Mouse (Mus musculus) cerebellum, postnatal 4 days (tissue): ENCODE results near the gene Zfp382.
"Not testable (repeated sequence)": the region's sequence is repeated elsewhere in the genome, so short reads cannot be mapped to it uniquely, and the experiment has no call there.

ENCODE experiments used
- DNase-seq, 2 experiments: peaks; one replicate each; pipeline ENCODE4 v3.0.0; 2022; ENCODE audit warnings: low spot score in 2 of 2, mixed read lengths in 1 of 2

Zfp382 gene

DNA sequence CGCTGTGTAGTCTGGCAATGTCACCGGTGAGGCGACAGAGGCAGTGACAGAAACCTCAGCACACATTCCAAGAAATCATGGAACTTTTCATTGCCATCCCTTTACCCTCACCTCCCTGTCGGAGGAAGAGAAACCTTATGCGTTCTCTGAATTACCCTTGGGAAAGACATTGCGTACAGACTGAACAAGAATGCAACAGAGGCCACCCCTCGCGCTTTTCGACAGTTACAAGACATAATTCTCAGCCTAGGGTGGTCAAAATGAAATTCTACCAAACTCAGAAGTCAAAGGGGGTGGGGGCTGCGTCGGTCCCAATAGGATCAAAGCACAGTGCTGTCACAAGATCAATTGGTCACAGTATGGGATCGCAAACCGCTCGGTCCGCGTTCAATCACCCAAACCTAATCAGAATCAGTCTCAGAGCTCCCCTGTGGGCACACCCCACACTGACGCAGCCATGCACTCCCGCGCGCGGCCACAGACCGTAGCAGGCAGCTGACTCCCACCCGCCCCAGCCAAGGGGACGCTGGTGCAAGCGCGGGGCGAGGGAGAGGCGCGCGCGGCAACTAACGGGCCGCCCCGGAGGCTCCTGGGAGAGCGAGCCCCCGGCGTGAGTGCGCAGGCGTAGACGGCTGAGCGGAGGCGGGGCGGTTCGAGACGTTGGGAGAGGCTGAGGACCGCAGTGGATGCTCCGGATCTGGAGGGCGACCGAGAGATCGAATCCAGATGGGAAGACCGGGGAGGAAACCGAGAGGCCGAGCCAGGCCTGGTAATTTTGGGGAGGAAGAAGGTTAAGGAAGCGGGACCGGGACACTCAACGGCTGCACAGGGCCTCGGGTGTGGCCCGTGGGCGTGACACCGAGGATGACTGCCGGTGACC lies at the start of gene Zfp382:
TSS of gene Zfp382 (plus strand) at position 635 of the 880 bp plus-strand sequence.
- DNase-seq, result peak; percentile 71 to 87

DNA sequence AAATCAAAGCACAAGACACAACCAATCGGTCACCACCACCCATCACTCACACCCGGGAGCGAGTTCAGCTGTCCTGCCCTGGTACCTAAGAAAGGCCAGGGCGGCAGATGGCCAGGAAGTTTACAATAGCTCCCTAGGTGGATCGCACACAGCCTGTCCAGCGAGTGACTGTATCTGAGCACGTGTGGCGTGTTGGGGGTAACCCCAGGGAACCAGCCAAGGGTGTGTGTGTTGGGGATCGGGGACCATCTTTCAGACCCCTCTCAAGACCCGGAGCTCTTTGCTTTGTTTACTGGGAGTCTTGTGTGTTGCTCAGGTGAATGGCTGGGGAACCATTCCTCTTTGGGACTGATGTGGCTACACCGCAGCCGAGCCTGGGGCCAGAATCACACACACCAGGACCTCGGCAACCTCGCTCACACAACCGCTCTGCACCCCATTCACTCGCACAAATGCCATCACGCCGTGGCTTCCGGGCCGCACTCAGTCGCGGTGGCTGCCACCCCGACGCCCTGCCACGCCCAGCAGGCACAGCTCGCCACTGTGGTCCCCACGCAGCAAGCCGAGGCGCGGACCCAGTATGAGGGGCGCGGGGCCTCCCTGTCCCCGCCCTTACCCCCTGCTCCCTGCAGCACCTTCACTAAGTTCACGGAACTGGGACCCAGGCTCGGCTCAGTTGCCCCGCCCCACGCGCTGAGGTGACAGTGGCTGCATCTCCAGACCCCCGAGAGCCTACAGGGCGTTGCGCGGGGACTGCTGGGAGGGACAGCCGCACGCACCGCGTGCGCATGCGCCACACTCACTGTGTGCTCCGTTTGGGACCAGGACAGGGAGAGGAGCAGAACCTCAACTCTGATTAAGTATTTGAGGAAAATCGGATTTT lies 49.4 kb upstream of the Zfp382 start, which contains the start of gene Zfp82:
TSS of gene Zfp82 (minus strand) at position 755 of the 883 bp plus-strand sequence.
- peak; percentile 67 to 77 for DNase-seq

DNA sequence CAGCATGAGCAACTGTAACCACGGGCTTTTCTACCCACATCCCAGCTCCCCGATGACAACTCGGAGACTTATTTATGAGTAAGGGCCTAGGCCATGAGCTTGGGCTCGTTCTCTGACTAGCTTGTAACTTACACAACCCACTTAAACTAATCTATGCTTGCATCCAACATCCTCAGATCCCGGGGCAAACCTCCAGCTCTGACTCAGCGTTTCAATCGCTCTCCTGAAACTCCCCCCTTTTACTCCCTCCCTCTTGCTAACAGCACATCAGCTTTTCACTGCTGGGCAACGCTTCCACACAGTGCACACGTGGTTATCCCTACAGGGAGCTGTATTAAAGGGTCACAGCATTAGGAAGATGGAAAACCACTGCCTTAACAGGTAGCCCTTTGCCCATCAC lies 35.2 kb upstream of the Zfp382 start:
- no peak for DNase-seq

DNA sequence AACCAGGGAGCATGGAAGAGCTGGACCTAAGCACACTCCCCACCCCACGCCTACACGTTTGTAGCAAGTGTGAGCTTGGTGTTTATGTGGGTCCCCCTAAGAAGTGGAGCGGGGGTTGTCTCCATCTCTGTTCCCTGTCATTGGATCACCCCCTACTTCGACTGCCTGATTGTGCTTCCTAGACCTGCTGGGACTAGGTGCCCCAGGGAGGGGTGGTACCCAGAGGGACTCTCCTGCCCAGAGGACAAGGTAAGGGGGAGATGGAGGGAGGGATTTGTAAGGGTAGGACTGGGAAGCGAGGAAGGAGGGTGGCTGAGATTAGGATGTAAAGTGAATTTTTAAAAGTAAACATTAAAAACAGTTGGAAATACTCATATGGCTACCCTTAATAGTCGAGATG lies 32.3 kb upstream of the Zfp382 start:
- no peak for DNase-seq

DNA sequence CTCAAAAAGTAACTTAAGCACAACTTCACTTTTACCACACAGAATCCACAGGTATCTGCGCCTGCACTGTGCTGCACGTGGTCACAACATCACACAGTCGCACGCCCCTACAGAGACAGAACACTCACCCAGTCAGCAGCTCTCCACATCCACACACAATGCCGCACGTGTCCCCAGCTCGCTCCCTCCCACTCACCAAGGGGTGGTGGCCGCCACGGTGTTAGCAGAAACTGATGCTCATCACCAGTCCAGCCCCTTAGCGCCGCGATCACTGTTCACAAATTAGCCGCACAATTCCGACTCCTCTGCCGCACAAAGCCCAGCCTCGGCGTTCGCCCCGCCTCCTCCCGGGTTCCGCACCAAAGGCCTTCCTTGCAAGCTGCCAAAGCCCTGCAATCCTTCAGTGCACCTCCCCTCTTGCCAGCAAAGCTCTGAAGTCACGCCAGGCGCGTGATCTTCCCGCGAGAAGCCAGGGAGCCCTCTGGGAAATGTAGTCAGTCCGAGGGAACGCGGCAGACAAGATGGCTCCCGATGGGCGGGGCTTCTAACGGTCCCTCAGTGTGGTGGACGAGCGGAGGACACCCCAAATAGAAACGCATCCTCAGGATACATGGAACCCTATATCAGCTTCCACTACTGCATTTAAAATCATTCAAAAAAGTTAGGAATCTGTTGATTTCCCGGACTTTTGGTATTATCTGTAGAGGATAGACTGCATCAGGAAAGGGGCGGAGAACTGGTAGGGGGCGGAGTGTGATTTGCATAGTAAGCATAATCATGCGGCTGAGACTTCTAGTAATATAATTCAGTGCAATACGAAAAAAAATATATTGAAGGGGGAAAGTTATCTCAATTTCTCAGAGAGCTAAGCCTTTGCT lies 31.4 kb upstream of the Zfp382 start, which contains the start of the genes Gm26920 and Zfp566:
TSS of gene Gm26920 (minus strand) at position 319 of the 878 bp plus-strand sequence.
TSS of gene Zfp566 (minus strand) at position 436 of the 878 bp plus-strand sequence.
- peak; percentile 76 to 93 for DNase-seq

DNA sequence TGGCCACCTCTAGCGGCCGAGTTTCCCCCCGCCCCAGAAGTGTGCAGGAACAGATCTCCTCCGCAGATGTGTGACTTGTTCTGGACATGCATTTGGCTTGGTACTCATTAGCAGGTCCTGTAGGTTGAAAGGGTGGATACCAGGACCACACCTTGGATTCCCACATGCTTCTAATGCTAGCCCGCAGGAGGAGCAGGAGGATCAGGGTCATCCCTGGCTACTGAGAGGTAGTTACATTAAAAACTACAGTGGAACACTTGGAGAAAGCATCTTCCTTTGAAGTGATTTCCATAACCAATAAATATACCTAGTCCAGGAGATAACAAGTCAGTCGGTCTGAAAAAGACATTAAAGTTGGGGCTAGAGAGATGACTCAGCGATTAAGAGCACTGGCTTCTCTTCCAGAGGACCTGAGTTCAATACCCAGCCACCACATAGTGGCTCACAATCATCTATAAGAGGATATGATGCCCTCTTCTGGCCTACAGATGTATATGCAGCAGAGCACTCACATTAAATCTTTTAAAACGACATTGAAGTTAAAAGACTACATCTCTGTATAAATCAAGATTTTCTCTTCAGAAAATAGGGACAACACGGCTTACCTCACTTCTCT lies 30.7 kb upstream of the Zfp382 start:
- DNase-seq, result no peak

DNA sequence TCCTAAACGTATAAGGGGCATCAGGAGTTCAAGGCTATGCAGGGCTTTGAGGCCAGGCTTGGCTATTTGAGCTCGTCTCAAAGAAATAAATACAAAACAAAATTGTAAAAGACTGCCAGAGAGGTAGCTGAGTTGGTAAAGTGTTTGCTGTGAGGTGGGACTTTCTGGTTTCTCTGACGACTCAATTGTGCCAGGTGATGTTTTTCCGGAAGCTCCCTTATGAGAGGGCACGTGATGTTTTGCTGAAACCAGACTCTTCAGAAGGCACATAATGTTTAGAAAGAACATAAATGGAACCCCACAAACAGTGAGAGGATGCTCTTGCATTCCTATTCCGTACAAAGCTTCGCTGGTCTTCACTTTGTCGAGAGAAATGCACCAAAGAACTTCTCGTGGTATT lies 29.1 kb upstream of the Zfp382 start:
- no peak for DNase-seq

DNA sequence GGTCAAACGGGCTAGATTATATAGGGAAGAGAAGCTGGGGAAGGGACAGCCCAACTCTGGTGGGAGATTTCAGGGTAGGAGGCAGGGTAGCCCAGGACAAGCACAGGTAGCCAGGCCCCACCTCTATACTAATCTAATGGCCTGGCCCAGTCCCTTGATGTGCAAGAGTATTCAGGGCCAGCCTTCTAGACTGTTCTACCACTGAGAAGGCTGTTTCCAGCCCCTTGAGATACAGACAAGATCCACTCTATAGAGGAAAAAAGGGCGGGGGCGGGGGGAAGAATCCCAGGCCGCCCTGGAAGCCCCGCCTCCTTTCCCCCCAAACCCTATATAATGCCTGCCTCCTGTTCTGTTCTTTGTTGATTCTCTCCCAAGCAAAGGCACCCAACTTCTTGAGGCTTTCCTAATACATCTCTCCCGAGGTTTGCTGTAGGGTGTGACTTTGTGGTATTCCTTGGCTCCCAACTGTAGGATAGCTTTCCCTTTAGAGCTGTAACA lies 27.8 kb upstream of the Zfp382 start:
- no peak for DNase-seq

DNA sequence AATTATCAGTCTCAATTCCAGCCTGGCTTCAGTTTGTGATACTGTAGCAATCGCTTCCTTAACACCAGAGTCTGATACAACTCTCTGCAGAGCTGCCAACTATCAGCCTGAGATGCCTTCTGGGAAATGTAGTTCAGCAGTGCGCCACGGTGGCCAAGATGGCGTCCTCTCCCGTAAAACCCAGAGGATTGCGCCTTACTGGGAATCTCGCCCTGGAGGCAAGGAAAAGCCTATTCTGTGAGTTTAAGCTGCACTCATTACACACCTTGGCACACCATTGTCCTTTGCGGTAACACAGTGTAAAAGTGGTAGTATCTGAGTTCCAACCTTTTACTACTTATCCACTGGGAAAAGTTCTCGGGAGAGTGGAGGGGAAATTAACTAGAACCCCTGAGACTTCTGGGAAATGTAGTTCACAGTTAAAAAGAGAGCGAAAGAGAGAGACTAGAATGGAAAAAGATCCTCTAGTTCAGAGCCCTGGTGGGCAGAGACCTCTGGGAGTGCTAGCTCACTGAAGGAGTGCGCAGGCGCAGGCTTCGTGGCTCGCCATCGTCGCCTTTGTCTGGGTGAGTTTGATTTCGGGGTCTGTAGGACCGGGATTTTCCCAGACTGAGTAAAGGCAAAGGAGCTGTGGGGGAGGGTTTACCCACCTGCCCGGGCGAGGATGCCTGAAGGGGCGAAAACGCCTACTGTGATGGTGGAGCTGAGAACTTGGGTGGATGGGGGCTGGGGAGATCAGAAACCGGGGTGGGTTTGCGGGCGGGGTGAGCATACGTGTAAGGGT lies 26.9 kb upstream of the Zfp382 start, which contains the start of gene Zfp260:
TSS of gene Zfp260 (plus strand) at position 132 of the 784 bp plus-strand sequence.
- DNase-seq, result peak; percentile 82 to 90

DNA sequence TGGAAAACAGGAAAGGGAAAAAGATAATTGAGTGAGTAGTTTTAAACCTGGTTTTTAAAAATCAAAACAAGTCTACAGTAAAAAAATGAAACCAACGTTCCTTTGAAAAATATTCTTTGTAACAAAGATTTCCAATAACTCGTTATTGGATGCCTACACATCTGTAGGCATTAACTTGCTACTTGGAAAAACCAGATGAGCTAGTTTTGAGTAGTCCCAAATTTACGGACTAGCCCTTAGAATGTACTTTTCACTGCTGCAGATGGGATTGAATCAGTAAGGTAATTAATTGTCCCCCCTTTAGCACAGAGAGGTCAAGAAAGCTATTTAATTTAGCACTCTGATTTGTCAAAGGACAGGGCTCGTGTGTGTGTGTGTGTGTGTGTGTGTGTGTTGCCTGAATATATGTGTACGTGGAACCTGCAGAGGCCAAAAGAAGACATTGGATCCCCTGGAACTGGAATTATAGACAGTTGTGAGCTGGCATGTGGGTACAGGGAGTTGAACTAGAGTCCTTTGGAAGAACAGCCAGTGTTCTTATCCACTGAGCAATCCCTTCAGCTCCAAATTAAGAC lies 26.1 kb upstream of the Zfp382 start:
- DNase-seq, result no peak

DNA sequence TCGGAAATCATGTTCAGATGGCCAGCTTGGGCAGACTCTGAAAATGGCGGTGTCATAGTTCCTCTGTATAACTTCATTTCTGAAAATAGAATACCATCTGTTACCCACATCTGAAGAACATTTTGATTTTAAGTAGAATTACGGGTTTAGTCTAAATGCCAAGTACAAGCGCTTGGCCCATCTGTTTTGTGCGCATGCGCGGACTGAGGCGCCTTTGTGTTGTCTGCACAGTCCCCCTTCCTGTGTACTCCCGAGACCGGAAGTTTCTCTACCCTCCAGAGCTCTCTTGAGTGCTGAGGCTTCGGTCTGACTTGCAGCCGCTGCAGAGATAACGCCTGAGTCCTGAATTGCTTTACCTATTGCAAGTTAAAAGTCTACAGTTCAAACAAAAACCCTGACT lies 22.4 kb upstream of the Zfp382 start:
- no peak for DNase-seq

DNA sequence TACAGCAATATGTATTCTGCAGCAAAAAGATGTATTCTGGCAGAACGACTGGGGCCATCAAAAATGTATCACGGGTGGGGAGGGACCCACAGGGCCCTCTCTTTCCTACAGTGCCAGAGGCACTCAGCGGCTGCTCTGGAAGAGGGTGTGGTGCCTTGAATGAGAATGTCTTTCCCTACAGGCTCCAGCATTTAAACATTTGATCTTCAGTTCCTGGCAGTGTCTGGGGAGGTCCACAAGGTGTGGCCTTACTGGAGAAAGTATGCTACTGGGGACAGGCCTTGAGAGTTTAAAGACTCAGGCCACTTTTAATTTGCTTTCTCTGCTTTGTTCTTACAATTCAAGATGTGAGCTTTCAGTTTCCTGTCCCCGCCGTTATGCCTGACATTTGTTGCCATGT lies 5.7 kb upstream of the Zfp382 start:
- no peak for DNase-seq

DNA sequence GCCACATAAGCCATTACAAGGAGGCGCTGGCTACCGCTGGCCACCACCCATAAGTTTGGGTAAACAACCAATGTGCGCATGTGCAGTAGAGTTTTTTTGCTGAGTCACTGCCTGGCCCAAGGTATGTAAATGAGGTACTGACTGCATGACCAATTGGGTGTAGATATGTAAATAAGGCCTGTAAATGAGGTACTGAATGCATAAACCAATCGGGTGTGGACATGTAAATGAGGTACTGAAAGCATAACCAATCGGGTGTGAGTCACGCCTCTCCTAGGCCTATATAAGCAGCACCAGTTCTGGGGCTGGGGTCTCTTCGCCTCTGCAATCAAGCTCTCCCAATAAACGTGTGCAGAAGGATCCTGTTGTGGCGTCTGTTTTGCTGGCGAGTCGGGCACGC lies 3.8 kb upstream of the Zfp382 start:
- DNase-seq, result not testable (repeated sequence)

DNA sequence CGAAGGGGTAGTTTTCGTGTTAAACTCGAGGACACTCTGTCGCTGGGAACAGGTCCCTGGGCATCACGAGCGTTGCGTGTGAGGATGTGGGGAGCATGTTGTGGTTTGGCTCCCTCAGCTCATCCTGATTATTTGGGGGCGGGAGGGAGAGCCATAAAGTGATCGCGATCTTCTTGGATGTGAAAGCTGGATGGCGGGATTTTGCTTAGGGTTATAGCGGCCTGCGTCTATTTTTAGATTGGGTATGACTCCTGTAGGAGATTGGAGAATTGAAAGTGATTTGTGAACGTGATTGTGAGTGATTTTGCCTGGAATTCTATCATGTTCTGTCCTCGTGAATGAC lies 417 bp downstream of the Zfp382 start:
- no peak for DNase-seq

DNA sequence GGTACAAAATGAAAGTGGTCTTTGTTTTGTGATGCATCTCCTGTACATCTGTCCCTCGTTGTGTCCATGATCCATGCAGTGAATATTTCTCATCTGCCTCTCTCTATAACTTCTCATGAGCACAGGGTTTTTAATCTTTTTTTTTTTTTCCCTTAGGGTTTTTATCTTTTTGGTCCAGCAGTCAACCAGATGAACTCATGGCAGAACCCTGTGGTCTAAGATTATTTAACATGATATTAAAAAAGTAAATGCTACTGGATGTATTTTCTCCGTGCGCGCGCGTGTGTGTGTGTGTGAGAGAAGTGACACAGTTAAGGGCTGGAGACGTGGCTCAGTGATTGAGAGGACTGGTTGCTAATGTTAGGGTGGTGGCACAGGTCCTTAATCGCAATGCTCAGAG lies 8.2 kb downstream of the Zfp382 start:
- no peak for DNase-seq

DNA sequence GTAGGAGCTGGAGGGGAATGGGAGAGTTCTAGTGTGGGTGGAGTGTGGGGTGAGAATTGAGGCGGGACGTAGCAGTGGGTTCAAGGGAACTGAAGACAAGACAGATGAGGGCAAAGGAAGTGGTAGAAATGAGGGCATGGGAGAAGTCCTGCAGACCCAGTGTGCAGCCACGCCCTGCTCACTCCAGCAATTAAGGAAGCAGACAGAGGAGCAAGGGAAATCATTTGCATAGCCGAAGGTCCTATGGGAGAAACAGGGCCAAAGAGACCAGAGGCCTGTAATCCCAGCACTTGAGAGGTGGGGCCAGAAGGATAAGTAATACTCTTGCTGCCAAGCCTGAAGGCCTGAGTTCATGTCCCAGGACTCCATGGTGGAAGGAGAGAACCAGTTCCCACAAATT lies 10.7 kb downstream of the Zfp382 start:
- no peak for DNase-seq

DNA sequence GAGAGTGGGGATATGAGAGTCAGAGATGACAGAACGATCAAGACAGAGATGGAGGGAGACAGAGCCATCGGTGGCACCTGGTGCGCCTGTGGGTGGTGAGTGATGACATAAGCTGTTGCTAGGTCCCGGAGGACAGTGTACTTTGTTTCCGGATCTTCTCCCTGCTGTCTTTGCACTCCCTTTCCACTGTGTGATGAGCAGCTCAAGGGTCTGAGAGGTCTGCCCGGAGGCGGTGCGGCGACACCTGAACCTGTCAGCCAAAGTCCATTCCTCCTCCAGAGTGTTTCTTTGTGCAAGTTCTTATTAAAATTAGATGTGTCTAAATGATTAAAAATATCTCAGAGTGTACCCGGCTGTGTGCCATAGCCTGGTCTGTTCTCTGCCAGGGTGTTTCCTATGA lies 15.1 kb downstream of the Zfp382 start:
- no peak for DNase-seq

DNA sequence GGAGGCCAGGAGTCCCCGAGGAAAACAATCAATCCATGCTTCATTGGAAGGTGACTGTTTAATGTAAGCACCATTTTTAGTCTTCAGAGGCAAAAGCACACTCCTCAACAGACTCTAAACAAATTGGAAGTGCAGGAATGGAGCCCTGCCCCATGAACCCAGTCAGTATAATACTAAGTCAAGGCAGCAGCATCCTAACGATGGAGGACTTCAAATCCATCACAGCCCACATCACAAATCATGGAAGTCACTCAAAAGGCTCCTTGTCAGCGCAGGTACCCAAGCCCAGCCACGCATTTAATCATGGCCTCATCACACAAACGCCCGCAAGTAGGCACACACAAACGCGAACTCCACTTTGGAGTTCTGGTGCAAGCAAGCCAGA lies 21.4 kb downstream of the Zfp382 start:
- no peak for DNase-seq

DNA sequence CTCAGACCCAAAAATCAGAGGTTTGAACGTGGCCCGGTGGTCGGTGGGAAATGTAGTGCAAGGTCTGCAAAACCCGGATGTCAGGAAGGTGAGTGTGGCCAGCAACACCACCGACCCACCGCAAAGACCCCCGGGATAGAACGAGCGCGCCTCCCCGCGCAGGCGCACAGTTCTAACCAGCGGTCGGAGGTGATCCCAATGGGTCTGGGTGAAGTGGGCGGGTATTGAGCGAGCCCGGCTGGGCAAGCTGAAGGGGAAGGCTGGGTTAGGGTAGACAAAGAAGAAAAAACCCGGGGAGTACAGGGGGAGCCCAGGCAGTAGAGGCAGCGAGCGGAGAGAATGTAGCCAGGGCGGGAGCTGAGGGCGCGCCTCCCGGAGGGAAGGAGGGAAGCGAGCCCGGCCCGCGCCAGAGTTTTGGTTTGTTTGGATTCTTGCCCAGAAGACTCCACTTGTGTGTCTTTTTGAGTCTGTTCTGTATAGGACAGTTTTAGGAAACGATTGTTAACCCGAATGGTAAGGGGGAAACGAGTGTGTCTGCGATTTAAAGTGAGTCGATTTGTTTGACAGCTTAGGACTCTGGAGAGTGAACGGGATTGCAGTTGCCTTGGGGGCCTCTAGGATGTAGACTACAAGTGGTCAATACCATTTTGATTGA lies 21.9 kb downstream of the Zfp382 start:
- peak; percentile 75 to 84 for DNase-seq
